Mouse (Mus musculus) heart, adult 2 months (tissue): ENCODE measurements at regions not wholly inside any gene's neighbourhood (a gene's known extent, or its start where the extent isn't known, plus 50 kb on each side); places are given as distances from the start of the nearest gene placed in this dataset.

Experiments used
- CTCF ChIP-seq: fragments of 200-600 bp; IDR thresholded peaks from 2 replicates; pipeline ENCODE4 v1.8.1; 2022; ENCODE audit warnings: antibody characterized with exemption, mild to moderate bottlenecking, moderate library complexity
- EP300 ChIP-seq: fragments of 200-500 bp; IDR thresholded peaks from 2 replicates; pipeline ENCODE4 v1.6.1; 2011; ENCODE audit warnings: low read depth, low read length, control low read depth; ENCODE audit not compliant: insufficient read depth
- POLR2A ChIP-seq: fragments of 200-500 bp; IDR thresholded peaks from 2 replicates; pipeline ENCODE4 v1.6.1; 2011; ENCODE audit warnings: mild to moderate bottlenecking, low read depth, low read length, control low read depth; ENCODE audit not compliant: insufficient read depth

GRCm38 (mm10) chr7:118026106-118026526 is 89.9 kb downstream of the Rps15a start:
- TF ChIP-seq CTCF (no peak), POLR2A (no peak), EP300 (no peak)
